Mouse (Mus musculus) adrenal gland, adult (tissue): ENCODE results near the gene Fbxo34.
"Not testable (repeated sequence)": the region's sequence is repeated elsewhere in the genome, so short reads cannot be mapped to it uniquely, and the experiment has no call there.

Experiments
- DNase-seq, 2 experiments: peaks; one replicate each; pipeline ENCODE4 v3.0.0; 2022 to 2023; ENCODE audit warnings: low spot score in 1 of 2; ENCODE audit not compliant: inconsistent age in 2 of 2

Fbxo34 gene

GRCm38 (mm10) chr14:47554236-47554635, 104.0 kb downstream of the Fbxo34 start:
- DNase-seq: no peak

GRCm38 (mm10) chr14:47555225-47555624, 105.0 kb downstream of the Fbxo34 start:
- no peak for DNase-seq

DNA sequence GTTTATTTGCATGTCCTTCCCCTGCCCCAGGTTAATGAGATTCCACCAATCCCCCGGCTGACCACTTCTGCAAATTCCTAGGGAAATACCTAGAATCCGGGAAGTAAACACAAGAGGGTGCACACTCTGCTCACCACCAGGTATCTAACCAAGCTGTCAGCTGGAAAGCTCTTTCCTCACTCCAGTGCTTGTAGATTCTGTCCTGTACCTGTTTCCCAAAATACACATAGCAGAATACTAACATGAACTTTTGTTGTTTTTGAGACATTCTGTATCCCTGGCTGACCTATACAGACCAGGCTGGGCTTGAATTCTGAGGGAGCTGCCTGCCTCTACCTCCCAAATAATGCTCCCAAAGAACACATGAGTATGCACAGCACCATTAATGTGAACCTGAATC, 110.5 kb downstream of the Fbxo34 start:
- DNase-seq: no peak

DNA sequence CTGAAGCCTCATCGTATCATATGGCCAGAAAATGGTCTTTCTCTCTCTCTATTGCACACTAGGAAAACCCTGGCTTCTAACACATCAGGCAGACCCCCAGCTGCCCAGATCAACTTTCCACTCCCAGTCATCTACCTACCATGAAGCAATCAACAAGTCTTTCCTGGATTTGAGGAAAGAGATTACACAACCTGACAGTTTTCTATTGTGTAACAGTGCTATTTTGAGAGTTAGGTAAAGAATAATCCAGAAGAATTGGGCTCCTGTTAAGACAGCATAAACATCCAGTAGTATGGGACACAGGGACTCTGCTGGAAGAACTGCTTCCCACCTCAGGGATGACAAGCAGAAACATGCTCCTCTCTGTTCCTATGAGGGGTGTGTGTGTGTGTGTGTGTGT, 112.3 kb downstream of the Fbxo34 start:
- DNase-seq: no peak

DNA sequence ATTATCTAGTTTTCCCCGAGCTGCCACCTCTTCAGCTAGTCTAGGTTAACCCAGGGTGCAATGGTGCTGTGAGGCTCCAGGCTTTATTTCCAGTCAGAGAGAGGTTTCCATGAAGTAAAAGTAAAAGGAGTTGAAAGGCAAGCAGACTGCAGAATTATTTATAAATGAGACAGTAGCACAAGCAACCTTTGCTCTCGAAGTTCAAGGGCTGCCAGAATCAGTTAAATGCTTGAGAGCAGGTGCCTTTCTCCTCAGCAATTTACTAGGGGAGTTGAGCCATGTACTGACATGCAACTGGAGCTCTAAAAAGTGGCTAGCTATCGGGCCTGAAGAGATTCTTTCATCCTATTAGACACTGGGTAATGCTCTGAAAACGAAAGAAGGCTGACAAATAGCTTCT, 112.9 kb downstream of the Fbxo34 start:
- no peak for DNase-seq

- DNase-seq: peak; percentile 97 to 99
These were observed 117.9 kb downstream of the Fbxo34 start for GRCm38 (mm10) chr14:47567962-47568652.

DNA sequence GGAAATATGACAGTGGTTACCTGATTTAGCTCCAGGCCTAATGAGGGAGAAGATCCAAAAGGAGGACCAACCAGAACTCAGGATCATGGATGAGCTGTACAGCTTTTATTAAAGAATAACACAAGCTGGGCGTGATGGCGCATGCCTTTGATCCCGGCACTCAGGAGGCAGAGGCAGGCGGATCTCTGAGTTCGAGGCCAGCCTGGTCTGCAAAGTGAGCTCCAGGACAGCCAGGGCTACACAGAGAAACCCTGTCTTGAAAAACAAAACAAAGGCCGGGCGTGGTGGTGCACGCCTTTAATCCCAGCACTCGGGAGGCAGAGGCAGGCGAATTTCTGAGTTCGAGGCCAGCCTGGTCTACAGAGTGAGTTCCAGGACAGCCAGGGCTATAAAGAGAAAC, 120.3 kb downstream of the Fbxo34 start, which contains the start of gene Atg14:
TSS of gene Atg14 (minus strand) at position 101 of the 400 bp plus-strand sequence.
- DNase-seq: not testable (repeated sequence)

GRCm38 (mm10) chr14:47572707-47573106, 122.5 kb downstream of the Fbxo34 start:
- no peak for DNase-seq

- no peak for DNase-seq
These were observed 124.5 kb downstream of the Fbxo34 start for GRCm38 (mm10) chr14:47574721-47575120.

GRCm38 (mm10) chr14:47576687-47577086, 126.5 kb downstream of the Fbxo34 start:
- DNase-seq: no peak

GRCm38 (mm10) chr14:47578086-47578485, 127.9 kb downstream of the Fbxo34 start:
- peak; percentile 55 to 87 for DNase-seq

- DNase-seq: no peak
These were observed 131.1 kb downstream of the Fbxo34 start for GRCm38 (mm10) chr14:47581280-47581679.
